Mouse (Mus musculus): ENCODE data around the gene Ralgps1.

- TF ChIP-seq POLR2A (IDR thresholded peaks at IDR 0.05; ENCODE audit: extremely low read depth, insufficient read depth, low read length) (no peak), CTCF (IDR thresholded peaks at IDR 0.05; ENCODE audit: extremely low read depth, insufficient read depth, low read length) (no peak)
Measured at GRCm38 (mm10) chr2:33363890-33364289, 7.4 kb downstream of the Ralgps1 start.
